In the genomic region with DNA sequence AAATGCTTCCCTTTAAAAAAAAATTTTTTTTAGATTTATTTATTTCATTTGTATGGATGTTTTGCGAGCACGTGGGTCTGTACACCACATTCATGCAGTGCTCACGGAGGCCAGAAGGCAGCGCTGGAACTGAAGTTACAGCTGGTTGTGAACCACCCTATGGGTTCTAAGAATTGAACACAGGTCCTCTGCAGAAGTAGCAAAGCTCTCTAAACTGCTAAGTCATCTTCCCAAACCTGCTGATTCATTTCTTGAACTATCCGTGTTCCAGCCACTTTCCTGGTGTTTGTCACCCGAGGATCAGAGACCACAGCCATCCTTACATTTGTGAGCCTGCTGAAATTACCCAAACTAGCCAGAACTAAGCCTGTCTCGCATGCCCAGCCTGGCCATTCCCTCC, we compare ENCODE assay signal across 20 mouse cellular contexts. TPM values are rescaled to one million over a fixed set of nuclear protein-coding genes. Genes with fewer than 3 reads are reported as not detected.
"Had no signal": no experiment of that assay in that cellular context is flagged by ENCODE, and none has a peak within 500 bp of the region (broad histone marks: within the 10 kb centered on the region; RNA-seq: fewer than 3 reads in every experiment).

No protein-coding gene starts in this region.

- H3K9me3 ChIP-seq: lung, embryonic 15.5 days; midbrain, embryonic 15.5 days had no signal

- H3K27ac ChIP-seq: kidney, postnatal 0 days; left cerebral cortex, adult 2 months; limb, embryonic 12.5 days; lung, embryonic 15.5 days; macrophage; midbrain, embryonic 15.5 days; neural tube, embryonic 12.5 days had no signal

- H3K36me3 ChIP-seq: limb, embryonic 12.5 days; lung, embryonic 15.5 days; midbrain, embryonic 15.5 days; neural tube, embryonic 12.5 days had no signal

- DNase-seq: kidney, adult 11 months; kidney, adult 9 months; kidney, postnatal 4 days; lung, postnatal 14 days; thymus, adult 2 months; thymus, postnatal 25 days had no signal

- H3K4me1 ChIP-seq: lung, embryonic 15.5 days; midbrain, embryonic 15.5 days; neural tube, embryonic 12.5 days had no signal

- H3K4me3 ChIP-seq: left cerebral cortex, adult 2 months; limb, embryonic 12.5 days; lung, embryonic 15.5 days; megakaryocyte, embryonic 14.5 days; midbrain, embryonic 15.5 days; neural tube, embryonic 12.5 days had no signal

- H3K4me2 ChIP-seq: limb, embryonic 12.5 days; lung, embryonic 15.5 days; midbrain, embryonic 11.5 days; midbrain, embryonic 15.5 days; neural tube, embryonic 12.5 days had no signal

- ATAC-seq: midbrain, embryonic 15.5 days had no signal

- H3K27me3 ChIP-seq: lung, embryonic 15.5 days; midbrain, embryonic 15.5 days; neural tube, embryonic 12.5 days had no signal

- H3K9ac ChIP-seq: limb, embryonic 12.5 days; lung, embryonic 15.5 days; midbrain, embryonic 15.5 days; neural tube, embryonic 12.5 days had no signal

RNA-seq across cellular contexts. Expression of a gene that starts 9.8 kb away (rescaled TPM):
- polyA plus RNA-seq: intestine, embryonic 14.5 days; limb, embryonic 12.5 days; liver, adult 2 months; lung, embryonic 15.5 days; macrophage; midbrain, embryonic 11.5 days; neural tube, embryonic 12.5 days; stomach, embryonic 14.5 days; testis, adult 2 months; urinary bladder, adult 2 months had no signal

RNA-seq across cellular contexts. Expression of a gene that starts 37.5 kb away (rescaled TPM):
- polyA plus RNA-seq: macrophage had no signal
